Mouse (Mus musculus): ENCODE results near the gene Pitpnm2.

GRCm38 (mm10) chr5:124089868-124090267, 159.7 kb downstream of the Pitpnm2 start:
- TF ChIP-seq POLR2A (IDR thresholded peaks at IDR 0.05; ENCODE audit: insufficient read depth, low read depth, low read length) = no peak
- TF ChIP-seq EP300 (IDR thresholded peaks at IDR 0.05; ENCODE audit: insufficient read depth, low read depth, low read length) = no peak
